Mouse (Mus musculus) CH12.LX (cell line): ENCODE data around the gene Tmem258. TPM values are rescaled to one million over a fixed set of nuclear protein-coding genes. Genes with fewer than 3 reads are reported as not detected.
"Not testable (repeated sequence)": the region's sequence is repeated elsewhere in the genome, so short reads cannot be mapped to it uniquely, and the experiment has no call there.

Experiments used
- DNase-seq: peaks from one replicate; pipeline ENCODE4 v3.0.0-alpha.2; 2013; ENCODE audit errors: extremely low read depth
- H3K27ac ChIP-seq: 2 replicates; pipeline ENCODE4 v1.5.1; 2012; ENCODE audit warnings: low read depth, mild to moderate bottlenecking, control low read depth, moderate library complexity; ENCODE audit not compliant: insufficient read depth
- H3K27me3 ChIP-seq: replicated peaks from 2 replicates; pipeline ENCODE3; 2012; ENCODE audit warnings: inconsistent platforms
- H3K36me3 ChIP-seq, 2 experiments: replicated peaks in 1 of 2; 2 replicates each; pipeline versions ENCODE3 to v1.6.1; 2012; ENCODE audit warnings: inconsistent platforms in 1 of 2, low read length in 1 of 2, mild to moderate bottlenecking in 1 of 2, mixed read lengths in 1 of 2, moderate library complexity in 1 of 2; ENCODE audit not compliant: control insufficient read depth in 1 of 2, insufficient read depth in 1 of 2
- H3K4me1 ChIP-seq, 2 experiments: 2 replicates each; pipeline ENCODE4 v1.6.1; 2012; ENCODE audit warnings: inconsistent platforms in 1 of 2, moderate library complexity in 1 of 2; ENCODE audit not compliant: insufficient read depth in 2 of 2, control insufficient read depth in 1 of 2
- H3K4me2 ChIP-seq: 2 replicates; pipeline ENCODE4 v1.6.1; 2012; ENCODE audit warnings: low read depth, mild to moderate bottlenecking, control low read depth; ENCODE audit not compliant: poor library complexity, insufficient read depth, severe bottlenecking
- H3K4me3 ChIP-seq, 3 experiments: fragments of 150-350 bp in 1 of 3; sonication (generic) in 1 of 3; replicated peaks in 1 of 3; 2 replicates each; pipeline versions ENCODE3 to v1.5.1; 2011 to 2012; ENCODE audit warnings: low read depth in 2 of 3, low read length in 2 of 3, mild to moderate bottlenecking in 2 of 3, moderate library complexity in 2 of 3, control low read depth in 1 of 3, improper control_type of control experiment in 1 of 3, inconsistent platforms in 1 of 3, mixed read lengths in 1 of 3; ENCODE audit not compliant: poor library complexity in 1 of 3
- H3K79me2 ChIP-seq: replicated peaks from 2 replicates; pipeline ENCODE4 v1.6.1; 2012; ENCODE audit warnings: mild to moderate bottlenecking, moderate library complexity; ENCODE audit not compliant: control insufficient read depth, poor library complexity, insufficient read depth, severe bottlenecking; ENCODE audit errors: extremely low read depth
- H3K9ac ChIP-seq: 2 replicates; pipeline ENCODE4 v1.6.1; 2012; ENCODE audit warnings: low read depth, mild to moderate bottlenecking, control low read depth, moderate library complexity; ENCODE audit not compliant: insufficient read depth
- H3K9me3 ChIP-seq: replicated peaks from 2 replicates; pipeline ENCODE3; 2012; ENCODE audit warnings: low read length, inconsistent platforms, mixed read lengths
- CHD1 ChIP-seq: IDR thresholded peaks from 2 replicates; pipeline ENCODE4 v1.6.1; 2012; ENCODE audit warnings: low read depth, low read length, improper control_type of control experiment, inconsistent platforms
- CHD2 ChIP-seq: IDR thresholded peaks from 2 replicates; pipeline ENCODE4 v1.6.1; 2011; ENCODE audit warnings: low read length, improper control_type of control experiment
- ELF1 ChIP-seq: IDR thresholded peaks from 2 replicates; pipeline ENCODE4 v1.6.1; 2014; ENCODE audit warnings: low read depth, mild to moderate bottlenecking, inconsistent platforms, low read length, improper control_type of control experiment
- EP300 ChIP-seq: IDR thresholded peaks from 2 replicates; pipeline ENCODE4 v1.6.1; 2011; ENCODE audit warnings: low read length, improper control_type of control experiment
- ETS1 ChIP-seq: conservative IDR thresholded peaks from 2 replicates; pipeline ENCODE4 v1.6.1; 2012; ENCODE audit warnings: low read depth, mild to moderate bottlenecking, inconsistent platforms, low read length, improper control_type of control experiment, moderate library complexity
- GABPA ChIP-seq: IDR thresholded peaks from 2 replicates; pipeline ENCODE4 v1.6.1; 2012; ENCODE audit warnings: low read depth, low read length, improper control_type of control experiment, inconsistent platforms; ENCODE audit not compliant: insufficient replicate concordance
- IRF4 ChIP-seq: IDR thresholded peaks from 2 replicates; pipeline ENCODE4 v1.6.1; 2014; ENCODE audit warnings: low read depth, mild to moderate bottlenecking, inconsistent platforms, low read length, improper control_type of control experiment
- JUND ChIP-seq: conservative IDR thresholded peaks from 2 replicates; pipeline ENCODE4 v1.6.1; 2011; ENCODE audit warnings: low read depth, low read length, improper control_type of control experiment
- KAT2A ChIP-seq: IDR thresholded peaks from 2 replicates; pipeline ENCODE4 v1.6.1; 2012; ENCODE audit warnings: low read length, improper control_type of control experiment, inconsistent platforms; ENCODE audit not compliant: insufficient replicate concordance
- MAFK ChIP-seq: IDR thresholded peaks from 2 replicates; pipeline ENCODE4 v1.6.1; 2011; ENCODE audit warnings: low read length, improper control_type of control experiment; ENCODE audit not compliant: insufficient replicate concordance
- MAZ ChIP-seq: IDR thresholded peaks from 2 replicates; pipeline ENCODE4 v1.6.1; 2012; ENCODE audit warnings: low read depth, mild to moderate bottlenecking, inconsistent platforms, low read length, improper control_type of control experiment, moderate library complexity
- MXI1 ChIP-seq: IDR thresholded peaks from 2 replicates; pipeline ENCODE4 v1.6.1; 2011; ENCODE audit warnings: mild to moderate bottlenecking, low read depth, low read length, improper control_type of control experiment
- PAX5 ChIP-seq: IDR thresholded peaks from 2 replicates; pipeline ENCODE4 v1.6.1; 2012; ENCODE audit warnings: low read length, inconsistent platforms, mixed read lengths
- POLR2A ChIP-seq: IDR thresholded peaks from 2 replicates; pipeline ENCODE4 v1.6.1; 2011; ENCODE audit warnings: low read depth, mild to moderate bottlenecking, improper control_type of control experiment, low read length
- POLR2AphosphoS2 ChIP-seq: IDR thresholded peaks from 2 replicates; pipeline ENCODE4 v1.6.1; 2011; ENCODE audit warnings: low read depth, low read length, improper control_type of control experiment
- SIN3A ChIP-seq: IDR thresholded peaks from 2 replicates; pipeline ENCODE4 v1.6.1; 2012; ENCODE audit warnings: low read length, improper control_type of control experiment, inconsistent platforms
- SMC3 ChIP-seq: IDR thresholded peaks from 2 replicates; pipeline ENCODE4 v1.6.1; 2011; ENCODE audit warnings: low read depth, low read length, improper control_type of control experiment
- USF1 ChIP-seq: IDR thresholded peaks from 2 replicates; pipeline ENCODE4 v1.6.1; 2014; ENCODE audit warnings: low read depth, mild to moderate bottlenecking, inconsistent platforms, low read length, improper control_type of control experiment
- USF2 ChIP-seq: conservative IDR thresholded peaks from 2 replicates; pipeline ENCODE4 v1.6.1; 2011; ENCODE audit warnings: low read depth, low read length, improper control_type of control experiment
- ZMIZ1 ChIP-seq: IDR thresholded peaks from 2 replicates; pipeline ENCODE4 v1.6.1; 2012; ENCODE audit warnings: low read depth, mild to moderate bottlenecking, inconsistent platforms, low read length, improper control_type of control experiment
- ZNF384 ChIP-seq: IDR thresholded peaks from 2 replicates; pipeline ENCODE4 v1.6.1; 2012; ENCODE audit warnings: low read depth, low read length, improper control_type of control experiment, inconsistent platforms
- dilution Hi-C: fragments of 300-500 bp; cut with MboI; formaldehyde crosslinking; loops from 2 replicates; pipeline ENCODE4 v1.14.3; 2020; ENCODE audit warnings: low sequenced_read_pairs; ENCODE audit not compliant: extremely low pct_unique_long_range_greater_than_20kb, extremely low pct_ligation_motif_present
- in situ Hi-C: fragments of 300-500 bp; cut with MboI; formaldehyde crosslinking; loops from 3 replicates; pipeline ENCODE4 v1.14.3; 2019; ENCODE audit warnings: low sequenced_read_pairs, low pct_ligation_motif_present, low pct_unique_long_range_greater_than_20kb, mixed read lengths
- polyA plus RNA-seq: library from polyadenylated mRNA; unstranded; fragments of >175 nt; gene quantifications from 2 replicates; pipeline ENCODE4 v1.2.1, GENCODE M21; 2012; ENCODE audit warnings: low read depth; ENCODE audit not compliant: insufficient read length
- total RNA-seq, 2 experiments: library from RNA; depleted of rRNA; stranded (reverse); fragments of 300-350 nt in 1 of 2; fragments of >200 nt in 1 of 2; gene quantifications; 2 replicates each; pipeline ENCODE4 v1.2.3; 2012 to 2014

Gene Tmem258
- total and polyA plus RNA-seq, 3 experiments, result 164 to 344 (median 253) TPM

GRCm38 (mm10) chr19:10157725-10158124, 46.1 kb upstream of the Tmem258 start:
- in situ Hi-C loops, result no loop called here

GRCm38 (mm10) chr19:10163896-10164295, 39.9 kb upstream of the Tmem258 start:
- Histone ChIP-seq H3K36me3 (no peaks in the 10 kb centered on the region), H3K4me2 (no peak overlapping the region), H3K4me3 (no peak overlapping the region), H3K9ac (no peak overlapping the region), H3K4me1 (no peaks in the 10 kb centered on the region), H3K9me3 (peaks cover 7% of the 10 kb centered on the region), H3K27me3 (no peaks in the 10 kb centered on the region), H3K27ac (no peak overlapping the region), H3K79me2 (no peaks in the 10 kb centered on the region)
- TF ChIP-seq JUND, result no peak
- no peak for TF ChIP-seq POLR2AphosphoS2
- TF ChIP-seq ZMIZ1, result no peak
- no peak for TF ChIP-seq IRF4
- no peak for TF ChIP-seq USF2
- no peak for TF ChIP-seq GABPA
- no peak for TF ChIP-seq ETS1
- no peak for TF ChIP-seq SMC3
- no peak for TF ChIP-seq ELF1
- no peak for TF ChIP-seq CHD1
- TF ChIP-seq EP300, result no peak
- no peak for TF ChIP-seq KAT2A
- TF ChIP-seq USF1, result no peak
- no peak for TF ChIP-seq ZNF384
- no peak for TF ChIP-seq POLR2A
- no peak for TF ChIP-seq MXI1
- no peak for TF ChIP-seq SIN3A
- TF ChIP-seq MAZ, result no peak
- DNase-seq, result no peak
- in situ Hi-C loops, result no loop called here
- dilution Hi-C loops, result no loop called here

More at GRCm38 (mm10) chr19:10157725-10158124, 46.1 kb upstream of the Tmem258 start:
- DNase-seq, result no peak
- dilution Hi-C loops, result no loop called here
- Histone ChIP-seq H3K9ac (no peak overlapping the region), H3K9me3 (peaks cover 12% of the 10 kb centered on the region), H3K27me3 (peaks cover 2% of the 10 kb centered on the region), H3K4me1 (no peaks in the 10 kb centered on the region), H3K36me3 (no peaks in the 10 kb centered on the region), H3K4me2 (no peak overlapping the region), H3K27ac (no peak overlapping the region), H3K79me2 (no peaks in the 10 kb centered on the region), H3K4me3 (no peak overlapping the region)
- TF ChIP-seq JUND, result no peak
- TF ChIP-seq POLR2A, result no peak
- TF ChIP-seq ELF1, result no peak
- TF ChIP-seq POLR2AphosphoS2, result no peak
- no peak for TF ChIP-seq CHD1
- TF ChIP-seq PAX5, result no peak
- no peak for TF ChIP-seq MAFK
- TF ChIP-seq KAT2A, result no peak
- TF ChIP-seq CHD2, result no peak

GRCm38 (mm10) chr19:10165928-10166327, 37.9 kb upstream of the Tmem258 start:
- H3K9ac ChIP-seq, H3K4me3 ChIP-seq, H3K36me3 ChIP-seq, DNase-seq, H3K4me2 ChIP-seq, dilution Hi-C loops, in situ Hi-C loops, H3K27me3 ChIP-seq, H3K27ac ChIP-seq, H3K9me3 ChIP-seq, H3K79me2 ChIP-seq, H3K4me1 ChIP-seq: not testable (repeated sequence)
